Mouse (Mus musculus) activated CD4-positive, CD25-positive, alpha-beta regulatory T cell, adult 9 weeks (primary cell): Measurements from ENCODE around the gene Hsd3b2. TPM values are rescaled to one million over a fixed set of nuclear protein-coding genes. Genes with fewer than 3 reads are reported as not detected.

ENCODE experiments used
- polyA plus RNA-seq: library from polyadenylated mRNA; unstranded; fragments of 100-300 nt; shearing (Covaris generic); gene quantifications from one replicate; pipeline ENCODE4 v1.2.1, GENCODE M21; 2017

Gene Hsd3b2
- not detected for polyA plus RNA-seq

GRCm38 (mm10) chr3:98724376-98724775 is at the start of gene Hsd3b2:
Hsd3b2 (minus strand) TSS chr3:98724543.

Other genes with a start within 250 kb of the Hsd3b2 start
- not detected for gene Hsd3b4, start 214.0 kb downstream of the Hsd3b2 start, polyA plus RNA-seq
- not detected for gene Gm10681, start 135.7 kb downstream of the Hsd3b2 start, polyA plus RNA-seq
- not detected for gene Hsd3b5, start 94.3 kb downstream of the Hsd3b2 start, polyA plus RNA-seq
- gene Hsd3b3, start 38.6 kb upstream of the Hsd3b2 start, polyA plus RNA-seq = not detected
- gene Hsd3b6, start 89.9 kb upstream of the Hsd3b2 start, polyA plus RNA-seq = not detected
- not detected for gene Hsd3b1, start 135.3 kb upstream of the Hsd3b2 start, polyA plus RNA-seq
- gene Hao2, start 168.7 kb upstream of the Hsd3b2 start, polyA plus RNA-seq = not detected